Mouse (Mus musculus) MEL (cell line): ENCODE measurements around the gene Stx17. TPM values are rescaled to one million over a fixed set of nuclear protein-coding genes. Genes with fewer than 3 reads are reported as not detected.
A peak's percentile ranks its signal among the peaks of the same experiment; 100 is the strongest.

Experiments used
- DNase-seq: peaks from one replicate; pipeline ENCODE4 v3.0.0; 2011; ENCODE audit warnings: low read depth, low spot score
- H3K27ac ChIP-seq: 2 replicates; pipeline ENCODE4 v1.5.1; 2012; ENCODE audit warnings: low read depth, mild to moderate bottlenecking, control low read depth, low read length, moderate library complexity; ENCODE audit not compliant: control insufficient read depth
- H3K27me3 ChIP-seq, 2 experiments: fragments of 150-350 bp in 1 of 2; sonication (generic) in 1 of 2; 2 replicates each; pipeline ENCODE4 v1.6.1; 2012; ENCODE audit warnings: low read length in 2 of 2, mild to moderate bottlenecking in 2 of 2, improper control_type of control experiment in 1 of 2, moderate library complexity in 1 of 2; ENCODE audit not compliant: insufficient read depth in 2 of 2, control insufficient read depth in 1 of 2
- H3K36me3 ChIP-seq, 2 experiments: 2 replicates each; pipeline ENCODE4 v1.6.1; 2012 to 2014; ENCODE audit warnings: low read length in 2 of 2, improper control_type of control experiment in 1 of 2, inconsistent platforms in 1 of 2, mild to moderate bottlenecking in 1 of 2; ENCODE audit not compliant: insufficient read depth in 2 of 2, control insufficient read depth in 1 of 2
- H3K4me1 ChIP-seq, 2 experiments: fragments of 150-350 bp in 1 of 2; sonication (generic) in 1 of 2; 2 replicates each; pipeline ENCODE4 v1.6.1; 2012; ENCODE audit warnings: low read length in 2 of 2, improper control_type of control experiment in 1 of 2, mild to moderate bottlenecking in 1 of 2; ENCODE audit not compliant: insufficient read depth in 2 of 2, control insufficient read depth in 1 of 2
- H3K4me3 ChIP-seq, 2 experiments: fragments of 150-350 bp in 1 of 2; sonication (generic) in 1 of 2; 2 replicates each; pipeline ENCODE4 v1.5.1; 2012; ENCODE audit warnings: low read depth in 2 of 2, low read length in 2 of 2, mild to moderate bottlenecking in 2 of 2, moderate library complexity in 2 of 2, control low read depth in 1 of 2, improper control_type of control experiment in 1 of 2; ENCODE audit not compliant: control insufficient read depth in 1 of 2, insufficient read depth in 1 of 2
- H3K79me2 ChIP-seq: 2 replicates; pipeline ENCODE4 v1.6.1; 2012; ENCODE audit warnings: mild to moderate bottlenecking, low read length, moderate library complexity; ENCODE audit not compliant: control insufficient read depth, poor library complexity, insufficient read depth
- H3K9ac ChIP-seq: 2 replicates; pipeline ENCODE4 v1.6.1; 2012; ENCODE audit warnings: low read depth, mild to moderate bottlenecking, control low read depth, low read length, moderate library complexity; ENCODE audit not compliant: control insufficient read depth, poor library complexity, severe bottlenecking
- H3K9me3 ChIP-seq: fragments of 150-350 bp; sonication (generic); replicated peaks from 2 replicates; pipeline ENCODE4 v1.6.1; 2012; ENCODE audit warnings: mild to moderate bottlenecking, low read length, improper control_type of control experiment, moderate library complexity; ENCODE audit not compliant: insufficient read depth
- BHLHE40 ChIP-seq: IDR thresholded peaks from 2 replicates; pipeline ENCODE4 v1.6.1; 2012; ENCODE audit warnings: low read depth, mild to moderate bottlenecking, inconsistent platforms, low read length, improper control_type of control experiment, borderline replicate concordance
- CHD2 ChIP-seq: IDR thresholded peaks from 2 replicates; pipeline ENCODE4 v1.6.1; 2011; ENCODE audit warnings: low read length, improper control_type of control experiment
- CTCF ChIP-seq, 3 experiments: IDR thresholded peaks in 2 of 3; conservative IDR thresholded peaks in 1 of 3; 2 replicates each; pipeline ENCODE4 v1.5.1; 2011 to 2012; ENCODE audit warnings: low read length in 3 of 3, low read depth in 2 of 3, mild to moderate bottlenecking in 2 of 3, improper control_type of control experiment in 1 of 3, inconsistent platforms in 1 of 3, mixed read lengths in 1 of 3, moderate library complexity in 1 of 3; ENCODE audit not compliant: control insufficient read depth in 1 of 3, insufficient read depth in 1 of 3, poor library complexity in 1 of 3, severe bottlenecking in 1 of 3
- ELF1 ChIP-seq: IDR thresholded peaks from 2 replicates; pipeline ENCODE4 v1.6.1; 2014; ENCODE audit warnings: low read depth, mild to moderate bottlenecking, inconsistent platforms, low read length, improper control_type of control experiment, moderate library complexity
- GABPA ChIP-seq: IDR thresholded peaks from 2 replicates; pipeline ENCODE4 v1.6.1; 2012; ENCODE audit warnings: low read depth, mild to moderate bottlenecking, inconsistent platforms, low read length, improper control_type of control experiment, moderate library complexity
- GATA1 ChIP-seq: IDR thresholded peaks from 2 replicates; pipeline ENCODE4 v1.6.1; 2011; ENCODE audit warnings: low read depth, low read length, improper control_type of control experiment
- MXI1 ChIP-seq: IDR thresholded peaks from 2 replicates; pipeline ENCODE4 v1.6.1; 2011; ENCODE audit warnings: mild to moderate bottlenecking, low read depth, low read length, improper control_type of control experiment
- NRF1 ChIP-seq: IDR thresholded peaks from 2 replicates; pipeline ENCODE4 v1.6.1; 2014; ENCODE audit warnings: low read depth, mild to moderate bottlenecking, inconsistent platforms, low read length, improper control_type of control experiment, moderate library complexity; ENCODE audit not compliant: poor library complexity, insufficient read depth, severe bottlenecking
- POLR2AphosphoS2 ChIP-seq: IDR thresholded peaks from 2 replicates; pipeline ENCODE4 v1.6.1; 2011; ENCODE audit warnings: low read length, improper control_type of control experiment
- POLR2AphosphoS5 ChIP-seq: IDR thresholded peaks from 2 replicates; pipeline ENCODE4 v1.6.1; 2012; ENCODE audit warnings: low read depth, borderline replicate concordance, mild to moderate bottlenecking, inconsistent platforms, low read length, moderate library complexity, mixed read lengths
- RAD21 ChIP-seq: IDR thresholded peaks from 2 replicates; pipeline ENCODE4 v1.6.1; 2011; ENCODE audit warnings: mild to moderate bottlenecking, low read depth, low read length, improper control_type of control experiment
- RCOR1 ChIP-seq: IDR thresholded peaks from 2 replicates; pipeline ENCODE4 v1.6.1; 2012; ENCODE audit warnings: low read depth, mild to moderate bottlenecking, inconsistent platforms, low read length, improper control_type of control experiment
- SMC3 ChIP-seq: IDR thresholded peaks from 2 replicates; pipeline ENCODE4 v1.6.1; 2011; ENCODE audit warnings: low read depth, low read length, improper control_type of control experiment
- TBP ChIP-seq: IDR thresholded peaks from 2 replicates; pipeline ENCODE4 v1.8.0; 2011; ENCODE audit warnings: low read depth, low read length, improper control_type of control experiment
- ZC3H11A ChIP-seq: IDR thresholded peaks from 2 replicates; pipeline ENCODE4 v1.6.1; 2012; ENCODE audit warnings: low read depth, mild to moderate bottlenecking, inconsistent platforms, low read length, improper control_type of control experiment
- polyA plus RNA-seq, 2 experiments: library from polyadenylated mRNA; stranded (reverse) in 1 of 2; unstranded in 1 of 2; fragments of >175 nt in 1 of 2; fragments of >200 nt in 1 of 2; gene quantifications; 2 replicates each; pipeline versions ENCODE4 v1.2.1 to v1.2.4; 2012; ENCODE audit warnings: low replicate concordance in 2 of 2, low read depth in 1 of 2; ENCODE audit not compliant: insufficient read length in 2 of 2, insufficient read depth in 1 of 2, missing spikeins in 1 of 2
- total RNA-seq: library from RNA; depleted of rRNA; stranded (reverse); fragments of 300-350 nt; gene quantifications from 2 replicates; pipeline ENCODE4 v1.2.3, GENCODE M21; 2012

Stx17 gene
- total and polyA plus RNA-seq, 3 experiments: 10.4 to 55.1 (median 10.5) TPM

- H3K9me3 ChIP-seq: no peaks in the 10 kb centered on the region
- no peaks in the 10 kb centered on the region for H3K36me3 ChIP-seq
- H3K27me3 ChIP-seq: no peaks in the 10 kb centered on the region; a peak in 1 of 4 replicates
- no peaks in the 10 kb centered on the region for H3K4me1 ChIP-seq
- no peak overlapping the region for H3K4me3 ChIP-seq
- no peak overlapping the region for H3K9ac ChIP-seq
- DNase-seq: no peak
- TF ChIP-seq ELF1: no peak
- TF ChIP-seq RAD21: peak; percentile 3
- TF ChIP-seq SMC3: peak; percentile 18; the same call in 1 of the 2 replicates
- H3K27ac ChIP-seq: no peak overlapping the region
- H3K79me2 ChIP-seq: no peaks in the 10 kb centered on the region
Measured at GRCm38 (mm10) chr4:48108591-48108990, 16.1 kb upstream of the Stx17 start.

GRCm38 (mm10) chr4:48110331-48110730, 14.4 kb upstream of the Stx17 start:
- Histone ChIP-seq H3K4me1 (no peaks in the 10 kb centered on the region), H3K36me3 (no peaks in the 10 kb centered on the region), H3K4me3 (no peak overlapping the region), H3K79me2 (no peaks in the 10 kb centered on the region), H3K9ac (no peak overlapping the region), H3K9me3 (no peaks in the 10 kb centered on the region), H3K27ac (no peak overlapping the region), H3K27me3 (no peaks in the 10 kb centered on the region; a peak in 1 of 4 replicates)
- DNase-seq: peak; percentile 55
- TF ChIP-seq SMC3 (no peak), RCOR1 (peak; percentile 64; the same call in 1 of the 2 replicates), TBP (no peak), BHLHE40 (0 out of 2 replicates have a peak, but pooled peaks have one; percentile 17), CHD2 (no peak)

GRCm38 (mm10) chr4:48116191-48116590, 8.5 kb upstream of the Stx17 start:
- DNase-seq: peak; percentile 72
- Histone ChIP-seq H3K4me3 (no peak overlapping the region), H3K79me2 (no peaks in the 10 kb centered on the region), H3K36me3 (no peaks in the 10 kb centered on the region), H3K27me3 (peaks cover 0 to 2% of the 10 kb centered on the region in 2 experiments; a peak in 3 of 4 replicates), H3K4me1 (peaks cover 0 to 2% of the 10 kb centered on the region in 2 experiments; a peak in 1 of 4 replicates), H3K9ac (no peak overlapping the region), H3K9me3 (no peaks in the 10 kb centered on the region), H3K27ac (no peak overlapping the region)
- TF ChIP-seq POLR2AphosphoS5 (no peak), SMC3 (peak; percentile 81), NRF1 (peak; percentile 11; the same call in 1 of the 2 replicates), GABPA (no peak), MXI1 (no peak), CTCF (IDR thresholded peaks at IDR 0.05 in 2 of 3, conservative IDR thresholded peaks at IDR 0.05 in 1 of 3; ENCODE audit: control insufficient read depth in 1 of 3, insufficient read depth in 1 of 3, low read depth in 2 of 3, low read length in 3 of 3, poor library complexity in 1 of 3, severe bottlenecking in 1 of 3) (peak; percentile 40 to 76 (median 76)), ZC3H11A (peak; percentile 43), RAD21 (peak; percentile 50), GATA1 (peak; percentile 35; the same call in 1 of the 2 replicates), POLR2AphosphoS2 (no peak)
